Mouse (Mus musculus): ENCODE results near the gene Sgca.
A peak's percentile ranks its signal among the peaks of the same experiment; 100 is the strongest.
"Not testable (repeated sequence)": the region's sequence is repeated elsewhere in the genome, so short reads cannot be mapped to it uniquely, and the experiment has no call there.

Sgca gene

GRCm38 (mm10) chr11:94976199-94976598, at the start of gene Sgca:
Gene Sgca (minus strand): TSS chr11:94976327.
- no peak for DNase-seq

GRCm38 (mm10) chr11:95025227-95026012, 49.3 kb upstream of the Sgca start:
- no peak for DNase-seq

GRCm38 (mm10) chr11:95024439-95025184, 48.5 kb upstream of the Sgca start:
- peak; percentile 56 for DNase-seq

GRCm38 (mm10) chr11:95023481-95023880, 47.4 kb upstream of the Sgca start:
- no peak for DNase-seq

- no peak for DNase-seq
Observed at GRCm38 (mm10) chr11:95022237-95022992, 46.3 kb upstream of the Sgca start.

GRCm38 (mm10) chr11:95015484-95015883, 39.4 kb upstream of the Sgca start:
- no peak for DNase-seq

DNA sequence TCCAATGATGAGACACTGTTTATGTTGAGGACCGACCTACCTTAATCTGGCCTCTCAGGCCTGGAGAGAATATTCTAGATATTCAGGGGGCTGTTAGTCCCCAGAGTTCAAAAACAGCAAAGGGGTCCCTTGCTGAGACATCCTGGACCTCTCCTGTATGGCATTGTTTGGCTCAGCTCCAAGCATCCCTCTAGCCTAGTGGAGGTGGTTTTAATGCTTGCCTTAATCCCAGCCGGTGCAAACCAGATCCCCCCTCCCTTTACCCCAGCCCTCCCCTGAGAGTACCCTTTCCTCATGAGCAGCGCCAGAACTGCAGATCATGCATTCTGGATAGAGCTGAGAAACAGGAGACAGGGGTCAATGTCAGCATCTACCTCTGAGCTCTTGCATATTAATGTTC, 36.4 kb upstream of the Sgca start:
- no peak for DNase-seq

GRCm38 (mm10) chr11:95012075-95012474, 35.9 kb upstream of the Sgca start:
- DNase-seq: no peak

- no peak for DNase-seq
Observed at GRCm38 (mm10) chr11:95011416-95011815, 35.3 kb upstream of the Sgca start.

DNA sequence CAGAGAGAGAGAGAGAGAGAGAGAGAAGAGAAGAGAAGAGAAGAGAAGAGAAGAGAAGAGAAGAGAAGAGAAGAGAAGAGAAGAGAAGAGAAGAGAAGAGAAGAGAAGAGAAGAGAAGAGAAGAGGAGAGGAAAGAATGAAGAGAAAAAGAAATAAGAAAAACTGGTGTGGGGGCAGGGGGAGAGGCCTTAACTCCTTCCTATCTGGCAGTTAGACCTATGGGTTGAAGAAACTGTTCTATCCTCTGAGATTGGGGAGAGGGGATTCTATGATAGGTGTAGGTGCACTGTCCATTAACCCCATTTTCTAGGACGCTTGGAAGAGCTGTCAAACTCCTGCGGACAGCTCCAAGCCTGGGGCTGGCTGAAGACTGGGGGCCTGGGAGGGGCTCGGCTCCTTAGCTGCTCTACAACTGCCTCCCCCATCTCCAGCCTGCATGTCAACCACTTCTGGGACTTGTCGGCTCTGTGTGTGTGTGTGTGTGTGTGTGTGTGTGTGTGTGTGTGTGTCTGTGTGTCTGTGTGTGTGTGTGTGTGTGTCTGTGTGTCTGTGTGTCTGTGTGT, 34.8 kb upstream of the Sgca start:
- not testable (repeated sequence) for DNase-seq

GRCm38 (mm10) chr11:95010141-95010739, 34.1 kb upstream of the Sgca start:
- no peak for DNase-seq

DNA sequence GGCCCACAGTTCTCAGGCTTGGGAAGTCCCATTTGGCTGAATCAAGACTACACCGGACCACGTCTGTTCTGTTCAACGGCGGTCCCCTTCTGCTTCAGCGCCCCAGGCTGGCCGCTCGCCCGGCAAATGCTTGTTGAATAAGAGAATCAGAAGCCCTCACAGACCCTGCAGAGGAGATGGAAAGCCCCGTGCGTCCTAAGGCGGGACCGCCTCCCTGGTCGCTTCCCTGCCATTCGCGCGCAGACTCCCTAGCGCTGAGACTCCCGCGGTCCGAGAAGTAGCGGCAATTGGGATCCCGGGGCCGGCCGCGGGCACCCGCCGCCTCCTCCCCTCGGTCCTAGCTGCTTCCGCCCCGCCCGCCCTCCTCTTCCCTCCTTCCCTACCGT, 33.5 kb upstream of the Sgca start, which contains the start of gene Samd14:
TSS of gene Samd14 (plus strand) at position 251 of the 386 bp plus-strand sequence.
- DNase-seq: no peak

DNA sequence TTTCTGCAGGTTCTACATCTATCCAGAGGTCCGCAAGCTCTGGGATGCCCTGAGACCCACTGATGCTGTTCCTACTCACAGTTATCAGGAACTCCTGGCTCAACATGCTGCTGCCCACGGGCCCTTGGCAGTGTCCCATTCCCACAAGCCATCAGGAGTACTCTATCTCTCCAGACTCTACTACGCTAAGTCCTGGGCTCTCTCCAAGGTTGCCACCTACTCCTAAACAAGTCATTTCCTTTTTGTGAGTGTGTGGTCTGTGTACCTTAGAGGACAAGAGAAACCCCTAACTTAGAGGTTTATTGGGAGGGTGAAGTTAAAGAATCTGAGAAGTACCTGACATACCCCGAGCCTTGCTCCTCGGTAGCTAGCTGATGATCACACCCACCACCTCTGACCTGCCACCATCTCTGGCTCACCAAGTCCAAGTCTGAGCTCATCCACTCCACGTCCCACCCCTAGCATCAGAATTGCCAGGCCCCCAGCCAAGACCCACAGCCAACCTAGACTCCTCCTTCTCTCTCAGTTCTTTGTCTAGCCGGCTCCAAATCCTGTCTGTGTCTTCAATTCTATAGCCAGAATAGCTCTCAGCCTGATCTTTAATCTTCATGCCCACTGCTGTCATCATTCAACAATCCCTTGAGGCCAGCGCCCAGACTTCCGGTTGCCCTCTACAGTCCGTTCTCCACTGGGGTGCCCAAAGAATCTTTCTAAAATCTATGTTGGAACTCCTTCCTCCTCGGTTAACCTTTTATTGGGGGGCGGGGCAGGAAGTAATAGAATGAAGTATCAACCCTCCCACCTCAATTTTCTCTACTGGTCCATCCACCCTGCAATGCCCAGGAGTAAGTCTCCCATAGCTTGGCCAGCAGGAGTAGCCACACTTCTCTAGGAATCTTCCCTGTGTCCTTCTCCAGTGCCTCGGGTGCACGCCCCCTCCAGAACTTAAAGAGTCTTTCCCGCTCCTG, 32.8 kb upstream of the Sgca start:
- no peak for DNase-seq

DNA sequence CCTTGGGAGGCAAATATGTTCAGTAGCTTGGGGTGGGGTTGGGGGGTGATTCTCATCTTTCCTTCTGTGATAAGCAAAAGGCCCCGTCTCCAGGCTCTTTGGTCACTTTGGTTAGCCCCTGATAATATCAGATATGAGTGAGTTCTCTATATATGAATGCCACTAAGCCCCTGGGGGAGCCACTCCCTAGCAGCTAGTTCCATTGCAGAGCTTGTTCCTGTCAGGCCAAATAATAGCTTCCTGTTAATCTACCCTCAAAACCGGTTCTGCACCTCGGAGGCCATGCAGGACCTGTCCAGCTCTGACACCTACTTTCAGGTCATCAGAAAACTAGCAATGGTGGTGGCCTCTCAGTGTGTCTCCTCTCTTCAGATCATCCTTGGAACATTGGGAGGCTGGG, 31.3 kb upstream of the Sgca start:
- no peak for DNase-seq

GRCm38 (mm10) chr11:95006525-95007219, 30.5 kb upstream of the Sgca start:
- DNase-seq: peak; percentile 74

DNA sequence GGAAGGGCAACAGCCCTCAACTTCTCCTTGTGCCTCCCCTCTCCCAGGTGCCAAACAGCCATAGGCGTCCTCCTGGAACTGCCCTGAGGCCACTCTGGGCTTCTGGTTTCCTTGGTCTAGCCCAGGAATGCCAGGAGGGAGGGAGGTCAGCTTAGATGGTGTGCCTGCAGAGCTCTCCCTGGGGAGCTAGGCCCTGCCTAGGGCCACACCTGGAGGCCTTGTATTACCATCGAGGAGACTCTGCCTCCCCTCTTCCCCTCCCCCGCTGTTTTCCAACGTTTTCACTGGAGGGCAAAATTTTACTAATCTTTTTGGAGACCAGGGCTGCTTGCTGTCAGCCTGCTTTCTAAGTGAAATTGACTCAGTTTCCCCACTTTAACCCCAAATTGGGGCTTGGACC, 29.9 kb upstream of the Sgca start:
- DNase-seq: no peak

DNA sequence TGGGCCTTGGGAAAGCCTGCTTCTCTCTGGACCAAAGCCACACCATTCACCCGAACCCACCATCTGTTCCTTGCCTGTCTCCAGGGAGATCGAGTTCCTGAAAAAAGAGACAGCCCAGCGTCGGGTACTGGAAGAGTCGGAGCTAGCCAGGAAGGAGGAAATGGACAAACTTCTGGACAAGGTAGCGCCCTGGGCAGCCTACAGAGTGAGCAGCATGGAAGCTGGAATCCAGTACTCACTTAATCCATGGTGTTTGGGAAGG, 28.7 kb upstream of the Sgca start:
- no peak for DNase-seq

DNA sequence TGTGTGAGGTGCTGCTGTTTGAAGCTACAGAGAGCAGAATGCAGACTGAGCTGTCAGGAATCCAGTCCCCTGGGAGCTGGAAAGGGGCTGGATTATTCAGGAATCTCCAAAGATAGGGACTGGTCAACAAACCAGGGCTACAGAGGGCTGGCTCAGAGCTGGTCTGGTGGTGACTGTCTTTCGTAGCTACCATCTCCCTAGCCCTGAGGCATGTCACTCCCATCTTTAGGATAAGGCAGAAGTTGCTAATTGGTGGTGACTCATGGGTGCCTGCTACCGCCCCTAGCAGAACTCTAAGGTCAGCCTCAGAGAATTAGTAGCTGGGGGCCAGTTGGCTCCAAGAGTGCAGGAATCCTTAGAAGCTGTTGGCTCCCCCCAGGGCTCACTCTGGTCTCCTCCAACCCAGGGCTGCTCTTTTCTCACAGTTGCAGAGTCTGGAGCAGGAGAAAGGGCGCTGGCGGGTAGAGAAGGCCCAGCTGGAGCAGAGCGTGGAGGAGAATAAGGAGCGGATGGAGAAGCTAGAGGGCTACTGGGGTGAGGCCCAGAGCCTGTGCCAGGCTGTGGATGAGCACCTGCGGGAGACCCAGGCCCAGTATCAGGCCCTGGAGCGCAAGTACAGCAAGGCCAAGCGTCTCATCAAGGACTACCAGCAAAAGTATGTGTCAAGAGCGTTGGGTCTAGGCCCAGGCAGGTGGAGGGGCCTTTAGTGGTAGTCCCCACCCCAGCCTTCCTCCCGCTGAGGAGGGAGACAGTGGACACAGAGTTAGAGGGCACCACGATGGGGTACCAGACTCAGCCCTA, 28.2 kb upstream of the Sgca start:
- DNase-seq: no peak

DNA sequence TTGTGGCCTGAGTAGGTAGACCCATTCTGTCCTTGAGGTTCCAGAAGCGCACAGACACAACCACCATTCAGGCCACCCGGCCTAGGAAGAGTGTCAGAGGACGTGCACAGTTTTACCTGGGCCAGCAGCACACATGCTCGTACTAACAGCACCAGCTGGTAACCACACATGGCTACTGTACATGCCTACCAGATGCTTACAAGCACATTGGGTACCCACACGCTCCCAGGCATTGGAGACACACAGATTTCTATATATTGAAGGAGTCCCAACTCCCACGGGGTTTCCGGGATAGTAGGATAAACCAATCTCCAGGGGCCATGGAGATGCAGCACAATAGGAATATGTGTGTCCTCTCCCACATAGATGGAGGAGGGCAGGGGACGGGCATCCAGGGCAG, 26.6 kb upstream of the Sgca start:
- DNase-seq: no peak
